Mouse (Mus musculus): ENCODE data around the gene Naglu. TPM values are rescaled to one million over a fixed set of nuclear protein-coding genes. Genes with fewer than 3 reads are reported as not detected.

Gene Naglu
- total RNA-seq (2021) = 1 to 10 TPM; 8.6 to 9.9 TPM
- long read RNA-seq, transcript Naglu-201 (6 exons, 2,560 nt) = major isoform, 11 of 17 reads
- long read RNA-seq, partial matches to known transcripts = 2 of 17 reads
- long read RNA-seq, other reads (novel, unspliced or antisense) = 4 of 17 reads

DNA sequence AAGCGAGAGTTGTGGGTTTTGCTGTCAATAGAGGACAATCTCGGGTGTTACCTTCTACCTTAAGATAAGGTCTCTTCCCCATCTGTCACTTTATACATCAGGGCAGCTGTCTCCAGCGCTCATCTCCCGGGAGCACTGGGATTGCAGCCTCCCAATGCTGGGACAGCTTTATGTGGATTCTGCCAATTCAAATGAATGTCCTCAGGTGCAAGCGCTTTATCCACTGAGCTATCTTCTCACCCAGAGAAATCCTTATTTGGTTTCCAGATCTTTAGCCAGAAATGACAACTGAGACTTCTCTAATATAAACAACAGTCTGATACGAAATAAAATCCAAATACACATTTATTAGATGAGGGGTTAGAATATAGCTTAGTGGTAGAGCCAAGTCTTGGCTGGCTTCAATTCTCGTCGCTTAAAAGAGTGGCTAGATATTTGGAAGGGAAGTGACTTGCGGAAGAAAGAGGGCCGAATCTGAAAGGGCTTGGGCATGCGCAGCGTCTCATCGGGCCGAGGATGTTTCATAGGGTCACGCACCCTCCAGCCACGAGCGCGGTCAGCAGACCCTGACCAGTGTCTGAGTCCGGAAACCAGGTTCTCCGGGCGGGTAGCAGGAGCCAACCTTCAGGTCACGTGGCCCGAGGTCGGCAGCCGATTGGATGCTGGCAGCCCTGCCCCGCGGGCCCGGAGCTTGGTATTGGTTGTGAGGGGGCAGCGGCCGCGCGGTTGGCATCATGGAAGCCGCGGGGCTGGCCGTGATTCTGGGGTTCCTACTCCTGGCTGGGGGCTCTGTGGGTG lies at the start of gene Naglu:
Naglu (plus strand) TSS at position 622 of the 798 bp plus-strand sequence.
- peak; percentile 92 to 96 for DNase-seq (ENCODE audit: low spot score in 2 of 2)

DNA sequence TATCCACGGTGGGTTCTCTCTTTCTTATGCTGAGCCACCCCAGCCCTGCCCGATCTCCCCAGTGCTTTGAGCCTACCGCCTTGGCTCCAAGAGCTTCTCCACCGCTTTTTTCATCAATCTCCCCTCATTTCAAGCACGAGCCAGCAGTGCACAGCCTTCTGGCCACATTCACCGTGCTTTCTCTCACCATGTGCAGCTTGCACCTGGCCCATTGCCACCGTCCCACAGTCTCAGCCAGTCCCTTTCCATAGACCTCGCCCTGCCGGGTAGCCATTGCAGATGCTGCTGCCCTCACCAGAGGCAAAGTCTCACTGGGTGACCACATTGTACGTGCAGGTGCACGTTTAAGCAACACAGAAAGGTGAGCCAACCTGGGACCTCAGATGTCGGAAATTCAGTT lies 46.4 kb upstream of the Naglu start:
- peak; percentile 57 to 72 for DNase-seq (ENCODE audit: low spot score in 2 of 2)

DNA sequence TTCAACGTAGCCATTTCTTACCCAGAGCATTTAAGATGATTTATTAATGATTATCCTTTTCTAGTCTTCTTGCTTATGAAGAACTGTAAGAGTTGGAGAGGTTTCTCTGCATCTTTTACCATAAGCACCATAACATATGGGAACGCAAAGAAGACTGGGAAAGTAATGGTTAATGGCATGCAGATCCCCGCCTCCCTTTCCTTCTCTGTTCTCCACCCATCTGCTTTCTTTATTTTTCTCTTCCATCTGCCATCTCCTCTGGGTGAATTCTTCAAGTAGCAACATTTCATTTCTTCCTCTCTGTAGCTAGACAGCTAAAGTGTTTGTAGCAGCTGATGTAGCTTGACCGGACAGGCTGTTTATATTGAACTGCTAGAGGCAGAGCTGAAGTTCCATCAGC lies 45.8 kb upstream of the Naglu start:
- DNase-seq (ENCODE audit: low spot score in 2 of 2) = no peak

DNA sequence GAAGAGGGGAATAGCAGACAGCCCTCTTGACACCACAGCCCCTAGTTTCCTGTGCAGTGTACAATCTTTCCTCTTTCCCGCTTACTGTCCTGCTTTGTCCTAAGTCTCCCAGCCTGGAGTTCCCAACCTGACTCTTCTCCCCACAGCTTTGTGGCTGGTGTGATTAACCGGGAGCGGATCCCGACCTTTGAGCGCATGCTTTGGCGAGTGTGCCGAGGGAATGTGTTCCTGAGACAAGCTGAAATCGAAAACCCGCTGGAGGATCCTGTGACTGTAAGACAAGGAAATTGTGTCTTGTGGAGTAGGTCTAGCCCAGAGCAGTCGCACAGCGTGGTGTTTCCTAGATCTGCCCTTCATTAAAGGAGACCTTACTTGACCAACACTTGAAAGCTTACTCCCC lies 42.7 kb upstream of the Naglu start:
- no peak for DNase-seq (ENCODE audit: low spot score in 2 of 2)

DNA sequence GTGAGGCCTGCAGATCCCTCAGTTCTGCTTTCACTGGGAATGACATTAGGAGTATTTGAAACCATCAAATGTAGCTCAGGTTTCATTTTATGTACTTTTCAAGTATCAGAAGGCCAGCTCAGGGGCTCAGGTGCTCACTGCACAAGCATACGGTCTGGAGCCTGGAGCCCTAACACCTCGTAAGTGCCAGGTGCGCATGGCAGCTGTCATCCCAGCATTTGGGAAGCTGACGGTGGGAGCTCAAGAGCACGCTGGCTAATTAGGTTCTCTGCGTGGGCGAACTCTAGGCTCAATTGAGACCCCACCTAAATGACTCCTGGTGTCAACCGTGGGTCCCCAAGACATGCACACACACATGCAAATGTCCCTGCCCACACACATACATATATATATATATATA lies 40.5 kb upstream of the Naglu start:
- no peak for DNase-seq (ENCODE audit: low spot score in 2 of 2)

DNA sequence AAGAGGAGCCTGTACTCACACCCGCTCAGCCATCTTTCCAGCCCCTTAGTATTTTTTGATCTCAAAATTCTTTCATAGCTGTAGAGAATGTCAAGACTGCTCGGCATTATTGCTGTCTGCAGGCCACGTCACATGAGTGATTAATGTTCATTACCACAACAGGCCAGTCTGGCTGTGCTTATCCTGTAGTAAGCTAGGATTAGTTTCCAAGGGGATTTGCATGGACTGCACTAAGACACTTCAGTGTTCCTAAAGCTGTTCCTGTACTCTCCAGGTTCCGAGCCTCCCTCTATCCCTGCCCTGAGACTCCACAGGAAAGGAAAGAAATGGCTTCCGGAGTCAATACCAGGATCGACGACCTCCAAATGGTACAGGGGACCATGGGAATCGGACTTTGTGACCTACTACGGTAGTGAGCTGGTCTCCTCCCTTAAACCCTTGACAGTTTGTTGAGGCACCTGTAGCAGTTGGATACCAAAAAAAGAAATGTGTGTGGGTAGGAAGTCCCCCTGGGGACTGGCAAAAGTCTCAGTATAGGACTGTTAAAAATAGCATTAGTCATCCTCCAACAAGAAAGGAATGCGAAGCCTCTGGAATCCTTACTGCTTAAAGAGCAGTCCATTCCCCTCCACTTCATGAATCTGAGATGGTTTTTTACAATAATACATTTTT lies 39.5 kb upstream of the Naglu start:
- DNase-seq (ENCODE audit: low spot score in 2 of 2) = no peak

DNA sequence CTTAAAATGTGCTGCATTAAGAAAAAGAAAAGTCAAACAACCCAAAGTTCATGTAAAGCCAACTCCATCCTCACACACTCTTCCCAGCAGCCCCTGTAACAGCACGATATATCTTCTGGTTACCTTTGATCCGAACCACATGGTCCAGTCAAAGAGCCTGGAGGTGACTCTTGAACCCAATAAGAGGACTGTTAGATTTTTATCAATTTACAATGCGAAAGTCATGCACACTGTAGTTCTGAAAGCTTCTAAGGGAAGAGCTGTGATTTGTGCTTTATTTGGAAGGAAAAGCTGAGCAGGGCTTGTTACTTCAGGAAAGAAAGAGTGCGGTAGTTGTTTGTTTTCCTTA lies 39.0 kb upstream of the Naglu start:
- no peak for DNase-seq (ENCODE audit: low spot score in 2 of 2)

DNA sequence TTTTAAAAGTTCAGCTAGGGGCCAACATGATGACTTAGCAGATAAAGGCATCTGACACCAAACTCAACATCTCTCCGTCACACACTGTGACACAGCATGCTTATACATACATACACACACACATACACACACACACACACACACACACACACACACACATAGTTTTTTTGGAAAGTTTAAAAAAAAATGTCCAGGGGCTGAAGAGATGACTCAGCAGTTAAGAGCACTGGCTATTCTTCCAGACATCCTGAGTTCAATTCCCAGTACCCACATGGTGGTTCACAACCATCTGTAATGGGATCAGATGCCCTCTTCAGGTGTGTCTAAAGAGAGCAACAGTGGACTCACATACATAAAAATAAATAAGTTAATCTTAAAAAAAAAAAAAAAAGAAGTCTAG lies 38.3 kb upstream of the Naglu start:
- DNase-seq (ENCODE audit: low spot score in 2 of 2) = no peak

DNA sequence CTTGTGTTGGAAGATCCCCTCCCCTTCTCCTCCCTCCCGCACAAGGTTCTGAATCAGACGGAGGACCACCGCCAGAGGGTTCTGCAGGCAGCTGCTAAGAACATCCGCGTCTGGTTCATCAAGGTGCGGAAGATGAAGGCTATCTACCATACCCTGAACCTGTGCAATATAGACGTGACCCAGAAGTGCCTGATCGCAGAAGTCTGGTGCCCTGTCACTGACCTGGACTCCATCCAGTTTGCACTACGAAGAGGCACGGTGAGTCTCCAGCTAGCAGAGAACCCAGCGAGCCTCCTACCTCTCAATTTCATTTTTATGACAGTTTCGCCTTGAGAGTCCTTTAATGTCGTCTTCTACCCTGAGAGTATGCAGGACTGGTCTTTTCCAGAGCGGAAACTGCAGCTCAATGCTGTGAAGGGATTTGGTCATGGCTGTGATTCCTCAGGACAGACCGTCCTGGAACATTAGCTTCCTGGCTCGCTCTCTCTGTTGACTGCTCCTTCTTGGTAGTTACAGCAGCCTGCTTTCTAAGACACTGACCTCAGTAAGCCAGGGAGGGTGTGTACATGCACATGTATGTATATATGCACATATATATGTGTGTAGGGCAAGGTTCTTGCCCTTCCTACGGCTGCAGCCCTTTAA lies 35.8 kb upstream of the Naglu start:
- DNase-seq (ENCODE audit: low spot score in 2 of 2) = no peak

DNA sequence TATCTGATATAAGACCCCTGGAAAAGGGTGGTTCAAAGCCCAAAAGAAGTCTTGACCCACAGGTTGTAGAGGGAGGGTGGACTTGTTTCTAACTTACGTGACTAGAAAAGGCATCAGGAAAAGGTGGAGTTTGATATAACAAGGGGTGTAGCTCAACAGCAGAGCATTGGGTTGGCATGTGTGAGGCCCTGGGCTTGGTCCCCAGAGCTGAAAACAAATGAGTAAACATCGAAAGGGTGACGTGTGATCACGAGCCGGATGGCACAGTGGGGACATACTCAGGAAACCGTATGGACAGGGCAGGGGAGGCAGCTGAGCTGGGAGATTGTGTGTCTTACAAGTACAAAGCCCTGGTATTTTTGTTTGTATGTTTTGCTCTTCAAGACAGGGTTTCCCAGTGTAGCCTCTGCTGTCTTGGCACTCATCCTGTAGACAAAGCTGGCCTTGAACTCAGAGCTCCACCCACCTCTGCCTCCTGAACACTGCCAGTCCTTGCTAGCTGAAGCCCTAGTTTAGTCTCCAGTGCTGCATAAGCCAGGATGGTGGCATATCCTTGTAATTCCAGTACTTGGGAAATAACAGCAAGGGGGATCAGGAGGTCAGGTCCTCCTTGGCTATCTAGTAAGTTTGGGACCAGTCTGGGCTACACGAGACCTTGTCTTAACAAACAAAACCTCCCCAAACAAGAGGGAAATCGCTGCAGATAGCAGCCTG lies 35.0 kb upstream of the Naglu start:
- no peak for DNase-seq (ENCODE audit: low spot score in 2 of 2)

DNA sequence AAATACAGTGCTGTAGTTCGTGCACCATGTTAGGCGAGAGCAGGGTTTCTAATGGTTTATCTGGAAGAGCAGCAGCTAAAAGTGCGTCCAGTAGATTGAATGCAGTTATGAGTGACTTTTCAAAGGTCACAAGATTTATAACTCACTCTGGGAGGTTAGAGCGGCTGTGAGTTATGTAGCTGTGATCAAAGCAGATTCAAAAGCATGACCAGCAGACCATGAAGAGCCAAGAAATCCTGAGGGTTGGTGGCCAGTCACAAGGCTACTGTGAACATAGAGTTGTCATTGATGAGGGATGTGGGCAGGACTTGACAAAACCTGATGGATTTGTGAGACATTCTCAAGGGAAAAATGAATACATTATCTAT lies 34.5 kb upstream of the Naglu start:
- no peak for DNase-seq (ENCODE audit: low spot score in 2 of 2)

DNA sequence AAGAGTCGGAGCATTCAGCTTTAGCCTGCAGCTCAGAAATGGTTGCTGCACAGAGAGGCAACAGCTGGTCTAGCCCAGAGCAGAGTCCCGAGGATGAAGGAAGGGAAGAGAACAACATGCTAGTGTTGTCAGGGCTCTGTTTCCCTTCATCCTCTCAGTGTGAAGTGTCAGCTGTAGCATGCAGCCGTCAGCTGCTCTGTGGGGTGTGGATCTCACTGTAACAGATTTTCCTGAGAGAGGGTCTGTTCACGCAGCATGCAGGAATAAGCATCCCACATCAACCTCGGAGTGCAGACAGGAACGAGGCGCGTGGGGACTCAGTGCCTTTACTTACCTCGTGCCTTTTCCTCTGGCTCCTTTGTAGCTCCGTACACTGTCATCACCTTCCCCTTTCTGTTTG lies 32.0 kb upstream of the Naglu start:
- no peak for DNase-seq (ENCODE audit: low spot score in 2 of 2)

DNA sequence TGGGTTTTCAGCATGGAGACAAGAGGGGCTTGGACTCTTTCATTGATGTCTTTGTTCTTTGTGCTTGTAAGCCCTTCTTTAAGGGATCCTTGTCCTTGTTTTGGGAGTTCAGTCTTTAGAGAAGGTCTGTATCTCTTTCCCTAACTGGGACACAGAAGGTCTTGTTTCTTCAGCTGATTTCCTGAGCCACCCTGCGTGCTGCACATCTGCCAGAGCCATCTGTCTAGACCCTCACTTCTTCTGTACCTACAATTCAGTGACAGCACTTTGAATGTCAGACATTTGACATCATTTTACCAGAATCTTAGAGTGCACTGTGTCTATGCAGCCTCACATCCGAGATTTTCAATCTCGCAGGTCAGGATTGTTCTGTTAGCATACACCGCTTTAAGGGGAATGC lies 24.0 kb upstream of the Naglu start:
- DNase-seq (ENCODE audit: low spot score in 2 of 2) = no peak

DNA sequence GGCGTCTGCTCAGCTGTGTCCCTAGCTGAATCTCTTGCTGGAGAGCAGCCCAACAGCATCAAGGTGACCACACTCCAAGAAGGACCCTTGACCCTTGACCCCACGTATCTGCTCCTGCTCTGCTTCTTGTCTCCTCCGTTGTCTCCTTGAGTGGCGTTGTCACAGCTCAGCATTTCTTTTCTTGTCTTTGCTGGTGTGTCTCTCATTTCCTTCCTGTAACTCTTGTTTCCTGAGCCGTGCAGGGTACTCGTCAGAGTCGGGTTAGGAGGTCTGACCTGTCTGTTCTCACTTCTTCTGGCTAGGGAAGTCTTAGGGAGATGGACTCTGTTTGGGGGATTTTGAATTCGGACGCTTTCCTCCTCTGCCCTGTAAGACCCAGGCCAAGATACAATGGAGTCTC lies 23.4 kb upstream of the Naglu start:
- DNase-seq (ENCODE audit: low spot score in 2 of 2) = no peak

DNA sequence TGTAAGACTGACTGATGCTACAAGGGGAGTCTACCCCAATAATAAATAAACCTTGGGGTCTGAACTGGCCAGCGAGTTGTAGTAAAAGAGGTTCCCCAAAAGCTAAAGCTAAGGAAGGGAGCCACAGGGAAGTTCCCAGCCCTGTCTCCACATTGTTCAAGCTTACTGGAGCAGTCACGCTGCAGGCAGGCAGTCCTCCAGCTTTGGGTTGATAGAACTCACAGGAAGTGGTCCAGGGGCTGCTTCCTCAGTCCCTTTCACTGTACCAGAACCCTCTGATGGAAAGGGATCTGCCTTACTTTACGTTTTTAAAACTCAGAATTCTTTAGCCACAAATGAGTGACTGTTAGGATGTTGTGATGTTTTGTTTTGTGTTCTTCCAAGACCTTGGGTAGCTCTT lies 22.3 kb upstream of the Naglu start:
- DNase-seq (ENCODE audit: low spot score in 2 of 2) = no peak

DNA sequence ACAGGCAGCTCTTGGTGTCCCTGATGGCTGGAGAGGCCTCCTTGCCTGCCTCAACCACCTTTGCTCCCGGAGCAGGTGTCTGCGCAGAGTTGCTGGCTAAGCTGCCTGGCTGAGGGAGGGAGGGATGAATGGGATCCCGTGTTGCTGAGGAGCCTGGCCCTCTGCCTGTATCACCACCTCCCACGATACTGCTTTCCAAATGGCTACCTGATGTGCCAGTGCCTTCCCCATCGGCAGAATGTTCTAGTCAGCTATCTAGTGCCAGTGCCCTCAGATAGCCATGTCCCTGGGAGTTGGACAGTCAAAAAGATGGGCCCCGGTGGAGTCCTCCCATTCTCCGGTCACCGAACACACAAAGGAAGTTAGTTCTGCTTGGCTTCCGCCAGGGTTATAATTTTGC lies 19.5 kb upstream of the Naglu start:
- peak in 1 of 2 experiments; percentile 42 for DNase-seq (ENCODE audit: low spot score in 2 of 2)

DNA sequence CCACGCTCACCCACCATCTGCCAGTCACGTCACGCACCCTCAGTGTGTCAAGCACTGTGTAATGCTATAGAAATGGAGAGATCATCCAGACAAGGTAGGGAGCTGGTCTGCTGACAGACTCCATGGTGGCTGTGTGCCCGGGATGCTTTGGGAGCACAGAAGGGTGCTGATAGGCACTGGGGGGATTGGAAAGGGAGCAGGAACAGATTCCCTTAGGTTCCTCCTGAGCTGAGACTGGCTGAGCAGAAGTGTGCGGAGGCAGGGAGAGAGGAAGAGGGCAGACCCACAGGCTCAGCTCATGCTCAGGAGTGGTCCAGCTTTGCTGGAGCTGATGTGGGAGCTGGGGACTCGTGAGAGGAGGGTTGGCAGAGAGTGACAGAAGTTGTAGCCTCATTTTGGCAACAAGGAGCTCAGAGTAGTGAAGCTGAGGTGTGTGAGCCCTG lies 18.7 kb upstream of the Naglu start:
- DNase-seq (ENCODE audit: low spot score in 2 of 2) = peak; percentile 52 to 62

DNA sequence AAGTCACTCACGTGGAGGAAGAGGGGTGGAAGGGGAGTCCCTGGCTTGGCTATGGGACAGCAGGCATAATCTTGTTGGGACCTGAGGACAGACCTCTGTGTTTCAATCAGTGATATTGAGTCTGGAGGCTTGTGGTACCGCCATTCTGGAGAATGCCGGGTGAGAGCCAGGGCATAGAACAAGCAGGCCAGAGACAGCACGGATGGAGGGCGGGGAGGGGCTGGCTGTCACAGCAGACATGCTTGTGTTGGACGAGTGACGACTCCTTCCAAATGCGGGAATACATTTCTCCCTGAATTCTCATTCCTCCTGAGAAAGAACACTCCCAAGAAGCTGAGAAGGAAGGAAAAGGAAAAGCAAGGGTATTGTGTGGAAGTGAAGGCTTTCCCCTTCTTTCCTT lies 18.2 kb upstream of the Naglu start:
- no peak for DNase-seq (ENCODE audit: low spot score in 2 of 2)

DNA sequence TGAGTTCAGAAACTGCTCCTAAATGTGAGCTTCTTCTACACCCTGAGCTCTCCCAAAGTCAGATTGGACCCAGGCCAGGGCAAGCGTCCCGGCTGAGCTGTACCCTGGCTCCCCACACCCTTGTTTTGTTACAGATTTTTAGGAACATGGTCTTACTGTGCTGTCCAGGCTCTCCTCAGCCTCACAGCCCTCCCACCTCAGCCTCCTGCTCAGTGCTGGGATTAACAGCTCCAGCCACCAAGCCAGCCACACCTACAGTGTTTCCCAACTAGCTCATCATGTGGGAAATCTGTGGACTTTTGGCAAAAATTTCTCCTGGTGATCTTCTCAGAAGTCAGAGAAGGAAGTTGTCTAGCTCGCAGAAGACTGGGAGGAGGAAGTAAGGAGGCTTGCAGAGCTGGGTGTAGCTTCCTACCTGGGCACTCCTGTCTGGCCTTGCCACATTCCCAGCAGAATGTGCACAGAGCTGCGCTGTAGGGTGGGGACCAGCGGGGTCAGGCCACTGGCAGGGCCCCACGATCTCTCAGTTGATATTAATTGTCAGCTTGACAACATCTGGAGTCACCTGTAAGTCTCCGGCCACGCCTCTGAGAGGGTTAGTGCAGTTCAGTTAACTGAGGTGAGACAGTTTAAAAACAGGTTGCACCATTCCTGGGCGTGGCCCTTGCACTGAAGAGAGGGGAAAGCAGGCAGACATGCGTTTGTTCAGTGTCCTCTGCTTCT lies 16.9 kb upstream of the Naglu start:
- DNase-seq (ENCODE audit: low spot score in 2 of 2) = no peak

DNA sequence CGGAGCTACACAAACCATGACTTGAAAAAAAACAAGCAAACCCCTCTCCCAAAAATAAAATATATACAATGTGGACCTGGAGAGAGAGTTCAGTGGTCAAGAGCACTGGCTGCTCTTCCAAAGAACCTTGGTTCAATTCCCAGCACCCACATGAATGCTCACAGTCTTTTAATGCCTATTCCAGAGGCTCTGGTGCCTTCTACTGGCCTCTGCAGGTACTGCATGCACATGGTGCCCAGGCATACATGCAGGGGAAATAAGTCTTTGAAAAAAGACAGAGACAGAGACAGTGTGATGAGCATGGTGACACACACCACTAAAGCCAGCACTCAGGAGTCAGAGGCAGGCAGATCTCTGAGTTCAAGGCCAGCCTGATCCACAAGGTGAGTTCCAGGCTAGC lies 15.8 kb upstream of the Naglu start:
- no peak for DNase-seq (ENCODE audit: low spot score in 2 of 2)

DNA sequence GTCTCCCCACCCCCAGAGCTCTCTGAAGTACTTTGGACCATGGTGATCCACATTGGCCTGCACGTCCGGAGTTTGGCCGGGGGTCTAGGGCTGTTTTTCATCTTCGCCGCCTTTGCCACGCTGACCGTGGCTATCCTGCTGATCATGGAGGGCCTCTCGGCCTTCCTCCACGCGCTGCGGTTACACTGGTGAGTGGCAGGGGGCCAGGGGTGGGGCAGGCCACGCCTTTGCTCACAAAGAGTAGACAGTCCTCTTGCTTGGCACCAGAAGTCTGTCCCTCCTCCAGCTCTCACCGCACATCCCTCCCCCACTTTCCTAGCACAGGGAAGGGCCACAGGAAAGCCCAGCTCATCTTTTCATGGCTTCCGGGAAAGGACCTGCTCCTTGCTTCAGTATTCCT lies 14.4 kb upstream of the Naglu start:
- no peak for DNase-seq (ENCODE audit: low spot score in 2 of 2)

All from layer of hippocampus, postnatal 10 days (tissue).